Mouse (Mus musculus) activated CD4-positive, CD25-positive, alpha-beta regulatory T cell, adult 4 months (primary cell): Measurements from ENCODE around the gene Prmt2. TPM values are rescaled to one million over a fixed set of nuclear protein-coding genes. Genes with fewer than 3 reads are reported as not detected.

Source experiments
- ATAC-seq: one replicate; pipeline ENCODE4 v1.8.0; 2017
- polyA plus RNA-seq, 2 experiments: library from polyadenylated mRNA; unstranded; fragments of 100-300 nt; shearing (Covaris generic); gene quantifications; one replicate each; pipeline ENCODE4 v1.2.1; 2017

Gene Prmt2
- polyA plus RNA-seq, 2 experiments from 2014 or later = 21.6 to 23.1 TPM

GRCm38 (mm10) chr10:76217056-76217455 lies 20.6 kb downstream of the Prmt2 start:
- ATAC-seq = no peak

DNA sequence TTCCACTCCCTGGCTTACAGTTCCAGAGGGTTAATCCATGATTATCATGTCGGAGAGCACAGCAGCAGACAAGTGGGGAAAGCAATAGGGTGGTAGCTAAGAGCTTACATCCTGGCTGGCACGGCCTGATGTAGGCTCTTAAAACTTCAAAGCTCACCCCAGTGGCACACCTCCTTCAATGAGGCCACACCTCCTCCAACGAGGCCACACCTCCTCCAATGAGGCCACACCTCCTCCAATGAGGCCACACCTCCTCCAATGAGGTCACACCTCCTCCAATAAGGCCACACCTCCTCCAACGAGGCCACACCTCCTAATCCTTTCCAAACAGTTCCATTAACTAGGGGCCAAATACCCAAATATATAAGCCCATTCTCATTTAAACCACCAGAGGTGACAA lies 23.5 kb downstream of the Prmt2 start:
- ATAC-seq = no peak

GRCm38 (mm10) chr10:76212121-76212520 lies 25.5 kb downstream of the Prmt2 start:
- ATAC-seq = no peak

- no peak for ATAC-seq
These were observed 26.9 kb downstream of the Prmt2 start for GRCm38 (mm10) chr10:76210806-76211205.

- ATAC-seq = no peak
These were observed 28.4 kb downstream of the Prmt2 start for GRCm38 (mm10) chr10:76209241-76209640.

GRCm38 (mm10) chr10:76207262-76207796 lies 30.3 kb downstream of the Prmt2 start:
- ATAC-seq = no peak

GRCm38 (mm10) chr10:76203798-76204283 lies 33.8 kb downstream of the Prmt2 start:
- ATAC-seq = no peak

DNA sequence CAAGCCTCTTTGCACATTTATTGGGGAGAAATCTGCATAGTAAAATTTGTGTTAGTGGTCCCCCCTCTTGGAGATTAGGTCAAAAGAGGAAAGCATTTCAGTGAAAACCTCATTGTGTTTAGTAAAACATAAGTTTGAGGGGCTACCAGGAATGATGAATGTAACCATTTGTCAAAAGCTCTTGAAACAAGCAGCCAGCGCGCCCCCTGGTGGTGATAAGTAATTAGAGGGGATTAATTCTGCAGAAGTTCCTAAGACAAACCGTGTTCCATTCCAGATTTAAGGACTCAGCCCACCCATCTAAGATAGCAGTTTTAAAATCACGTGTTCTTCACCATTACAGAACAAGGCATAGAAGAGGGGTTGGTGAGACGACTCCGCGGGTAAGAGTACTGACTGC lies 35.7 kb downstream of the Prmt2 start:
- ATAC-seq = no peak

- ATAC-seq = no peak
These were observed 36.2 kb downstream of the Prmt2 start for GRCm38 (mm10) chr10:76201416-76201815.

DNA sequence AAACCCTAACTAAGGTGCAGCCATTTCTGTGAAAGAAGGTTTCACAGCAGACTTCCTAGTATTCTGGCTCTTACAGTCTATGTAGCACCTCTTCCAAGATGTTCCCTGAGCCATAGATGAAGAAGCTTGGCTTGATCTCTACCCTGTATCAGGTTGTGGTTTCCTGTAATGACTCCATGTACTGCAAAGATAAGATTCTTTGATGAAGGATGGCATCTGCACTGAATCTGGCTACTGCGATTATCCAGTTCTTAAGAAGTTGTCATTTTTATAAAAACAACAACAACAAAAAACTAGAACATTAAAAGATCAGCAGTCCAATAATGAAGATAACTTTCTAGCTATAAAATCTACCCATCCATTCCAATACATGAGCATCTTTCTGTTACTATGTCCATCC lies 49.7 kb downstream of the Prmt2 start:
- ATAC-seq = no peak

GRCm38 (mm10) chr10:76185216-76185615 lies 52.4 kb downstream of the Prmt2 start:
- ATAC-seq = no peak

GRCm38 (mm10) chr10:76174899-76175298 lies 62.8 kb downstream of the Prmt2 start:
- ATAC-seq = no peak

DNA sequence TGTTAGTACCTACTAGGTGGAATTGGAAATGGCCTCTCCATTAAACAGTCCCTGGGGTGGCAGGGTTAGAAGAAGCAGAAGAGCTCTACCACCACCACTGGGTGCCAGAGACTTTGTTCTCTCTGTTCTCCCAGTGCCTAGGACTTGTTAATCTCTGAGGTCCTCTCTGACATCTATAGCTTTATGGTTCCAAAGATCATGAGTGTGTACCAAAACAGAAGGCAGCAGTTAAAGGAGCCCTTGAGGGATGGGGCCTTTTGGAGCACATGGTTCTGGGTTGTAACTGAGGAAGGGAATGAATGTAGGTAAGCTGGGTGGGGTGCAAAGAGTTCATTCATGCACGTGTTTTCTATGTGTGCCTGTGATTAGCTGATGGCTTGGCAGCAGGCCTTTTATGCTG lies 79.7 kb downstream of the Prmt2 start:
- ATAC-seq = no peak

- no peak for ATAC-seq
These were observed 80.1 kb downstream of the Prmt2 start for GRCm38 (mm10) chr10:76157528-76157927.

Other genes starting within 250 kb of the Prmt2 start
- 10 to 100 TPM; 11.4 to 11.5 TPM for gene Zfp280b, start 205.2 kb downstream of the Prmt2 start, polyA plus RNA-seq
- not detected for gene Slc5a4b, start 126.9 kb downstream of the Prmt2 start, polyA plus RNA-seq
- gene Slc5a4a, start 90.4 kb downstream of the Prmt2 start, polyA plus RNA-seq = not detected
- not detected for gene S100b, start 16.0 kb upstream of the Prmt2 start, polyA plus RNA-seq
- 1 to 10 TPM; 1.3 to 1.8 TPM for gene Dip2a, start 107.4 kb upstream of the Prmt2 start, polyA plus RNA-seq
- gene AC141477.1, start 202.6 kb upstream of the Prmt2 start, polyA plus RNA-seq = 1 to 10 TPM in 1 of 2 experiments, not detected in 1; 3.0 TPM
- 10 to 100 TPM; 12.5 to 13.3 TPM for gene Pcnt, start 204.9 kb upstream of the Prmt2 start, polyA plus RNA-seq
- gene 2610028H24Rik, start 211.2 kb upstream of the Prmt2 start, polyA plus RNA-seq = not detected
- 10 to 100 TPM; 41.6 to 57.9 TPM for gene Mcm3ap, start 231.1 kb upstream of the Prmt2 start, polyA plus RNA-seq
- 1 to 10 TPM; 2.6 to 3.0 TPM for gene Ybey, start 231.2 kb upstream of the Prmt2 start, polyA plus RNA-seq